Mouse (Mus musculus) spleen, adult 2 months (tissue): ENCODE results near the gene Cdh23.
A peak's percentile ranks its signal among the peaks of the same experiment; 100 is the strongest.

Experiments used
- CTCF ChIP-seq: fragments of 200-500 bp; IDR thresholded peaks from 2 replicates; pipeline ENCODE4 v1.5.1; 2011; ENCODE audit warnings: mild to moderate bottlenecking, inconsistent platforms; ENCODE audit not compliant: insufficient read depth, insufficient read length, insufficient replicate concordance; ENCODE audit errors: extremely low read depth
- POLR2A ChIP-seq: fragments of 200-500 bp; IDR thresholded peaks from 2 replicates; pipeline ENCODE4 v1.6.1; 2011; ENCODE audit warnings: low read depth, low read length, inconsistent platforms

- peak; percentile 33; the same call in 1 of the 2 replicates for TF ChIP-seq CTCF
- TF ChIP-seq POLR2A, result no peak
Measured at GRCm38 (mm10) chr10:60687011-60687776, 9.1 kb downstream of the Cdh23 start.
